26 mouse cellular contexts compared by ENCODE assay signal in the genomic region with DNA sequence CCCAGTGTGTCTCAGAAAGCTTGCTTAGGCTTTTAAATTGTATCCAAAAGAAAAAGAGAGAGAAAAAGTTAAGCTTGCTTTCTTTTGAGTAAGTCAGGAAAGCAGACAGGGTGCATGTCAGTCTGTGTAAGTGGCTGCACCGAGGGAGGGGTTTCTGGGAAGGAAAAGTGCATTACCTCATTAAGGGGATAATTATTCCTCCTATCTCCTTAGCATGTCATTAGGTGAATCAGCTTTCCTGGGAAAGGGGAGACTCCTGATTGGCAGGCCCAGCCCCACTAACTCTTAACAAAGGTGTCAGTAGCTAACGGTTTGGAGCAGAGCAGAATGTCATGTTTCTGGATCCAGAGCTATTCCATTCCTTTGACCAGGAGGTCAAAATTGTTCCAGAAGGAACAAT.
"Had no signal": no experiment of that assay in that cellular context is flagged by ENCODE, and none has a peak within 500 bp of the region (broad histone marks: within the 10 kb centered on the region; RNA-seq: fewer than 3 reads in every experiment).

No protein-coding gene starts in this region.

- H3K36me3 ChIP-seq: heart, embryonic 13.5 days; heart, embryonic 15.5 days; hindbrain, embryonic 13.5 days; hindbrain, embryonic 15.5 days; kidney, embryonic 15.5 days; limb, embryonic 13.5 days; limb, embryonic 15.5 days; liver, embryonic 12.5 days had no signal

- ATAC-seq: hindbrain, postnatal 0 days; intestine, embryonic 16.5 days; liver, embryonic 12.5 days had no signal

- H3K27me3 ChIP-seq: heart, embryonic 13.5 days; heart, embryonic 15.5 days; hindbrain, embryonic 13.5 days; hindbrain, embryonic 15.5 days; kidney, embryonic 15.5 days; limb, embryonic 13.5 days; limb, embryonic 15.5 days; liver, embryonic 12.5 days had no signal

- H3K9ac ChIP-seq: heart, embryonic 13.5 days; heart, embryonic 15.5 days; hindbrain, embryonic 13.5 days; hindbrain, embryonic 15.5 days; kidney, embryonic 15.5 days; limb, embryonic 13.5 days; limb, embryonic 15.5 days; liver, embryonic 12.5 days; liver, embryonic 14.5 days had no signal

- H3K9me3 ChIP-seq: heart, embryonic 13.5 days; heart, embryonic 15.5 days; hindbrain, embryonic 13.5 days; hindbrain, embryonic 15.5 days; kidney, embryonic 15.5 days; limb, embryonic 13.5 days; limb, embryonic 15.5 days; liver, embryonic 12.5 days had no signal

- H3K4me1 ChIP-seq: heart, embryonic 13.5 days; heart, embryonic 15.5 days; hindbrain, embryonic 13.5 days; hindbrain, embryonic 15.5 days; limb, embryonic 15.5 days; liver, embryonic 12.5 days had no signal

- H3K27ac ChIP-seq: heart, adult 2 months; heart, embryonic 13.5 days; heart, embryonic 15.5 days; hindbrain, embryonic 13.5 days; hindbrain, embryonic 15.5 days; hindbrain, postnatal 0 days; kidney, embryonic 15.5 days; kidney, postnatal 0 days; left cerebral cortex, adult 2 months; limb, embryonic 13.5 days; limb, embryonic 15.5 days; liver, embryonic 12.5 days; liver, embryonic 14.5 days had no signal

- DNase-seq: gastrocnemius, postnatal 14 days; gastrocnemius, postnatal 36 days; heart, adult 11 months; heart, adult 2 months; heart, postnatal 14 days; heart, postnatal 36 days; kidney, adult 11 months; kidney, adult 2 months; kidney, adult 9 months; kidney, postnatal 14 days; kidney, postnatal 36 days; left cerebral cortex, postnatal 4 days had no signal

- H3K4me3 ChIP-seq: heart, adult 2 months; heart, embryonic 13.5 days; heart, embryonic 15.5 days; hindbrain, embryonic 13.5 days; hindbrain, embryonic 15.5 days; kidney, embryonic 15.5 days; left cerebral cortex, adult 2 months; limb, embryonic 13.5 days; limb, embryonic 15.5 days; liver, embryonic 12.5 days had no signal

- H3K4me2 ChIP-seq: heart, embryonic 11.5 days; heart, embryonic 13.5 days; heart, embryonic 15.5 days; hindbrain, embryonic 13.5 days; hindbrain, embryonic 15.5 days; kidney, embryonic 15.5 days; limb, embryonic 13.5 days; limb, embryonic 15.5 days; liver, embryonic 12.5 days had no signal
